Mouse (Mus musculus): ENCODE results near the gene Rnase13.

Rnase13 gene

DNA sequence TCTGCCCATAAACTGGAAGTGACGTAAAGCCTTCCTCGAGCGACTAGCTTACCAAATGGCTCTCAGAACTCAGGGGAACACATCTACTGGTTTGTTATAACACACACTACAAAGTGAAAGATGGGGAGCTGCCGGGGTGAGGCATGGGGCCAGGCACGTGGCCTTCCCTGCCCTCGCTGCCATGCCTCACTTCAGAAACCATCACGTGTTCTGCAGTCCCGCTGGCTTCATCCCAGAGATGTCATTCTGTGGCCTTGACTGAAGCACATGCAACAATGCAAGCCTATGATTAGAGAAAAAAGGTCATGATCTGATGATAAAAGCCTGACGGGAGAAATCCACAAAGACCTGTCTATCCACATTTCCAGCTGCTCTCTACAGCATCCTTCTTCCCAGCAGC, 50.8 kb downstream of the Rnase13 start:
- DNase-seq, result no peak
